Mouse (Mus musculus): ENCODE measurements around the gene Vmn1r90. TPM values are rescaled to one million over a fixed set of nuclear protein-coding genes. Genes with fewer than 3 reads are reported as not detected.
"Not testable (repeated sequence)": the region's sequence is repeated elsewhere in the genome, so short reads cannot be mapped to it uniquely, and the experiment has no call there.

Gene Vmn1r90
- 0.24 and 0.34 TPM in 2 replicates for polyA plus RNA-seq (2014; fragmentation: Nextera tagmentation; extraction: Ambion mirVana)

DNA sequence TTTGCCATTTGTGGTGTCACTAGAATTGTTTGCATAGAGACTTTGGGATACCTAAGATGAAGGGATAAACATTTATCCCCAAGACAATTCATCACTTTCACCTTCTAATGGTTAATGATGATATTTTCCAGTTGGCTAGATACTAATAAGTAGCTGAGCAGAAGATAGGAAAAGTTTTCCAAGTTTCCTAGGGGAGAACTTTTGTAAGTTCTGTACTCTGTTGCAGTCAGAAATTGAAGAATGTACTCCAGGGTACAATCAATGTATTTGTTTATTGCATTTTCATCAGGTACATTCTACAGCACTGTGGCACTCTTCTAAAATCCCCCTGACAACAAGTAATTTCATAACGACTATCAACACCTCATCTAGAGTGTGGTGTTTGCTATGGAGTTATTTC, at the start of gene Vmn1r90:
Gene Vmn1r90 (minus strand): TSS at position 101 of the 400 bp plus-strand sequence.
- Histone ChIP-seq H3K36me3 (ENCODE audit: control insufficient read depth, insufficient read depth, low read length) (no peaks in the 10 kb centered on the region), H3K27me3 (ENCODE audit: control insufficient read depth, insufficient read depth, low read length) (no peaks in the 10 kb centered on the region), H3K4me1 (ENCODE audit: control insufficient read depth, insufficient read depth, low read length) (no peaks in the 10 kb centered on the region), H3K27ac (ENCODE audit: low read depth, low read length) (no peak within 1 kb of the TSS), H3K4me2 (replicated peaks; ENCODE audit: low read depth, low read length) (no peak within 1 kb of the TSS), H3K9me3 (ENCODE audit: control insufficient read depth, low read length) (no peaks in the 10 kb centered on the region; the same call in 1 of the 2 replicates), H3K4me3 (ENCODE audit: low read length) (no peak within 1 kb of the TSS), H3K9ac (ENCODE audit: low read depth, low read length) (no peak within 1 kb of the TSS)
- ATAC-seq (ENCODE audit: low FRiP score, low TSS enrichment), result no peak
- 71% methylated on average over 1 of the region's 1 CpGs for WGBS

DNA sequence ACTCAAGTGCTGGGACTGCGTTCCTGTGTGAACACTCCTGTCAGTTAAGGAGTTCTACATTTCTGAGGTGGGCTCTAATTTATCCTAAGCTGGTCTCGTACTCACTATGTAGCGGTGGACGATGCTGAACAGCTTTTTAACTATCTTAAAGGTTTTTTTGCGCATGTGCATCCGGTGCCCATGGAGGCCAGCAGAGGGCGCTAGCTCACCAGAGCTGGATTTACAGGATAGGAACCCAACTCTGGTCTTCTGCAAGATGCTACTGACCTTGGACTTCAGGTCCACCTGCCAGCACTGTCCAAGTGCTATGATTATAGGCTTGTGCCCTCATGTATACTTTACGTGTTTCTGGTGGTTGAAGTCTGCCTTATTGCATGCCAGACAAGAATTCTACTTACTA, 29.7 kb upstream of the Vmn1r90 start:
- H3K4me1 ChIP-seq (ENCODE audit: control insufficient read depth, insufficient read depth, low read length); H3K4me2 ChIP-seq (replicated peaks; ENCODE audit: low read depth, low read length); H3K9me3 ChIP-seq (ENCODE audit: control insufficient read depth, low read length); H3K27ac ChIP-seq (ENCODE audit: low read depth, low read length); H3K4me3 ChIP-seq (ENCODE audit: low read length); ATAC-seq (ENCODE audit: low FRiP score, low TSS enrichment); H3K36me3 ChIP-seq (ENCODE audit: control insufficient read depth, insufficient read depth, low read length); H3K27me3 ChIP-seq (ENCODE audit: control insufficient read depth, insufficient read depth, low read length); H3K9ac ChIP-seq (ENCODE audit: low read depth, low read length): not testable (repeated sequence)
- 65% methylated on average over 8 of the region's 8 CpGs for WGBS

DNA sequence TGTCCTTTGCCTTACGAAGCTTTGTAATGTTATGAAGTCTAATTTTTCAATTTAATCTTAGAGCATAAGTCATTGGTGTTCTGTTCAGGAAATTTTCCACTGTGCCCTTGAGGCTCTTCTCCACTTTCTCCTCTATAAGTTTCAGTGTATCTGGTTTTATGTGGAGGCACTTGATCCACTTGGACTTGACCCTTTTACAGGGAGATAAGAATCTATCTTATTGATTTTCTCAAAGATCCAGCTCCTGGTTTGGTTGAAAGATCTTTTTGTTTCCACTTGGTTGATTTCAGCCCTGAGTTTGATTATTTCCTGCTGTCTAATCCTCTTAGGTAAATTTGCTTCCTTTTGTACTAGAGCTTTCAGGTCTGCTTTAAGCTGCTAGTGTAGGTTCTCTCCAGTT, 11.0 kb downstream of the Vmn1r90 start:
- no peak for ATAC-seq (ENCODE audit: low FRiP score, low TSS enrichment)
- no peak overlapping the region for H3K4me2 ChIP-seq (replicated peaks; ENCODE audit: low read depth, low read length)
- H3K4me1 ChIP-seq (ENCODE audit: control insufficient read depth, insufficient read depth, low read length), result no peaks in the 10 kb centered on the region
- H3K9me3 ChIP-seq (ENCODE audit: control insufficient read depth, low read length), result peaks cover under 1% of the 10 kb centered on the region
- H3K4me3 ChIP-seq (ENCODE audit: low read length), result no peak overlapping the region
- no peaks in the 10 kb centered on the region for H3K36me3 ChIP-seq (ENCODE audit: control insufficient read depth, insufficient read depth, low read length)
- no peak overlapping the region for H3K9ac ChIP-seq (ENCODE audit: low read depth, low read length)
- H3K27me3 ChIP-seq (ENCODE audit: control insufficient read depth, insufficient read depth, low read length), result no peaks in the 10 kb centered on the region
- 86% methylated on average over 1 of the region's 1 CpGs for WGBS
- no peak overlapping the region for H3K27ac ChIP-seq (ENCODE audit: low read depth, low read length)

DNA sequence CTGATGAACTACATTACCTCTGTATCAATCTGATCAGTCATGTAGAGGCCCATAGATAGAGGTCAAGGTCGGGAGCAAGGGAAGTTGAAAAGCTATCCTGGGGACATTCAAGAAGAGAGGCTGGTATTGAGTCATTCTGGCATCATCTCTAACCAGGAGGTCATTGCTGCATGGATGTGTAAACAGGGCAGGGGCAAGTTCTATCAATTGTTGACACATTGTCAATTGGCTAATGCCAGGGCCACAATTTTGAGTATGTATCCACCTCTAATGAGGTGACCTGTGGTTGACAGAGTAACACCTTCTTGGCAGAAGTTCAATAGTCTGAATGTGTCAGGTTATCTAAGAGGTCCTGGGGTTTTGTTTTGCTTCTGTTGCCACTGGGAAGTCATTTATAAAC, 38.0 kb downstream of the Vmn1r90 start:
- no peak overlapping the region for H3K9ac ChIP-seq (ENCODE audit: low read depth, low read length)
- H3K4me2 ChIP-seq (replicated peaks; ENCODE audit: low read depth, low read length), result no peak overlapping the region
- H3K36me3 ChIP-seq (ENCODE audit: control insufficient read depth, insufficient read depth, low read length), result no peaks in the 10 kb centered on the region
- no peak overlapping the region for H3K4me3 ChIP-seq (ENCODE audit: low read length)
- no peak for ATAC-seq (ENCODE audit: low FRiP score, low TSS enrichment)
- H3K9me3 ChIP-seq (ENCODE audit: control insufficient read depth, low read length), result peaks cover 16% of the 10 kb centered on the region
- H3K27ac ChIP-seq (ENCODE audit: low read depth, low read length), result no peak overlapping the region
- no peaks in the 10 kb centered on the region for H3K4me1 ChIP-seq (ENCODE audit: control insufficient read depth, insufficient read depth, low read length)
- H3K27me3 ChIP-seq (ENCODE audit: control insufficient read depth, insufficient read depth, low read length), result no peaks in the 10 kb centered on the region
- 67% methylated on average over 1 of the region's 1 CpGs for WGBS

DNA sequence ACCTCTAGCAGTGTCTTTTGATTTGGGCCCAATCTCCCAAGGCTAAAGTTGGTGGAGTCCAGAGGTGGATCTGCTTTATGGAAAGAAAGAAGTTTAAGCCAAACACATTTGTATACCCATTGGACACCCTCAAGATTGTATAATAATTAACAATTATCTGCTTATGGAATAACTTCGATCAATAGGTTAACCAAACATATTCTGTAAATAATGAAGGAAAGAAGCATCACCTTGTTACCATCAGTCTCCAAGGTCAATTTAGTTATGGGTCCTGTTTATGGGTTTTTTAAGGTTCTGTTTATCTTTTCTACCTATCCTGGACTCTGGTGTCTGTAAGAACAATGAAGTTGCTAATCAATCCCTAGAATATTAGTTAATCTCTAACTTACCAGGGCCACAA, 40.7 kb downstream of the Vmn1r90 start:
- H3K36me3 ChIP-seq (ENCODE audit: control insufficient read depth, insufficient read depth, low read length), result no peaks in the 10 kb centered on the region
- no peak overlapping the region for H3K4me2 ChIP-seq (replicated peaks; ENCODE audit: low read depth, low read length)
- H3K27me3 ChIP-seq (ENCODE audit: control insufficient read depth, insufficient read depth, low read length), result no peaks in the 10 kb centered on the region

DNA sequence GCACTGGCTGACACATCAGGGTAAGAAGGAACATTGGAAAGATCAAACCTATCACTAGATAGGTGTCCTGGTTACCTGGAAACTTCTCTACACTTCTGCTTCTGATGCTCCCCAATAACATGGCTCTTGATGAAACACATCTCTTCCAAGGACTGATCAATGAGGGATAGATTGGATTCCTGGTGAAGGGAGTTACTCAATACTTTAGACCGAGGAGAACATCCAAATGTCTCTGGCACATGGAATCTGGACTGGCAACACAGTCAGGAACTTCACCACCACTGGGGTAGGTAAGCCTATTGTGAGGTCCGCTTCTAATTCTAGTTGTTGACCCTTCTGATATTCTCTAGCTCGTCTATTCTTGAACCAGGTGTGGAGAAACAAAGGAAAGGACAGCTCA, 45.0 kb downstream of the Vmn1r90 start:
- H3K9ac ChIP-seq (ENCODE audit: low read depth, low read length), result no peak overlapping the region
- H3K27ac ChIP-seq (ENCODE audit: low read depth, low read length), result no peak overlapping the region
- no peak overlapping the region for H3K4me3 ChIP-seq (ENCODE audit: low read length)
- 80% methylated on average over 3 of the region's 3 CpGs for WGBS
- H3K4me1 ChIP-seq (ENCODE audit: control insufficient read depth, insufficient read depth, low read length), result no peaks in the 10 kb centered on the region
- H3K4me2 ChIP-seq (replicated peaks; ENCODE audit: low read depth, low read length), result no peak overlapping the region
- ATAC-seq (ENCODE audit: low FRiP score, low TSS enrichment), result no peak
- H3K9me3 ChIP-seq (ENCODE audit: control insufficient read depth, low read length), result peaks cover 16% of the 10 kb centered on the region
- no peaks in the 10 kb centered on the region for H3K36me3 ChIP-seq (ENCODE audit: control insufficient read depth, insufficient read depth, low read length)
- H3K27me3 ChIP-seq (ENCODE audit: control insufficient read depth, insufficient read depth, low read length), result no peaks in the 10 kb centered on the region

More for the DNA sequence above, 40.7 kb downstream of the Vmn1r90 start:
- no peaks in the 10 kb centered on the region for H3K4me1 ChIP-seq (ENCODE audit: control insufficient read depth, insufficient read depth, low read length)
- H3K9ac ChIP-seq (ENCODE audit: low read depth, low read length), result no peak overlapping the region
- no peak for ATAC-seq (ENCODE audit: low FRiP score, low TSS enrichment)
- H3K27ac ChIP-seq (ENCODE audit: low read depth, low read length), result no peak overlapping the region
- no peak overlapping the region for H3K4me3 ChIP-seq (ENCODE audit: low read length)
- 89% methylated on average over 1 of the region's 1 CpGs for WGBS
- peaks cover 19% of the 10 kb centered on the region for H3K9me3 ChIP-seq (ENCODE audit: control insufficient read depth, low read length)

Other genes starting within 250 kb of the Vmn1r90 start
- not detected in 2 replicates for gene Obox8, start 229.9 kb downstream of the Vmn1r90 start, polyA plus RNA-seq (2014; fragmentation: Nextera tagmentation; extraction: Ambion mirVana)
- not detected in 2 replicates for gene Sult2a8, start 116.7 kb downstream of the Vmn1r90 start, polyA plus RNA-seq (2014; fragmentation: Nextera tagmentation; extraction: Ambion mirVana)
- not detected in 2 replicates for gene Sult2a7, start 69.3 kb downstream of the Vmn1r90 start, polyA plus RNA-seq (2014; fragmentation: Nextera tagmentation; extraction: Ambion mirVana)
- gene Obox7, start 96.0 kb upstream of the Vmn1r90 start, polyA plus RNA-seq (2014; fragmentation: Nextera tagmentation; extraction: Ambion mirVana), result not detected in 2 replicates

All from kidney, embryonic 14.5 days (tissue).